Mouse (Mus musculus) kidney, adult 2 months (tissue): Measurements from ENCODE around the gene Krt76.

ENCODE experiments used
- CTCF ChIP-seq: fragments of 200-500 bp; conservative IDR thresholded peaks from 2 replicates; pipeline ENCODE4 v1.5.1; 2011; ENCODE audit warnings: low read depth, mild to moderate bottlenecking, control low read depth, low read length, moderate library complexity, mixed read lengths; ENCODE audit not compliant: insufficient read depth, insufficient read length
- POLR2A ChIP-seq: fragments of 200-500 bp; IDR thresholded peaks from one replicate; pipeline ENCODE4 v1.6.1; 2011; ENCODE audit warnings: low read depth, low read length, control low read depth

GRCm38 (mm10) chr15:101854294-101854693 lies 38.4 kb downstream of the Krt76 start:
- no peak for TF ChIP-seq CTCF
- TF ChIP-seq POLR2A, result no peak
